Mouse (Mus musculus) spleen, adult 2 months (tissue): Measurements from ENCODE around the gene Rcor1. TPM values are rescaled to one million over a fixed set of nuclear protein-coding genes. Genes with fewer than 3 reads are reported as not detected.
A peak's percentile ranks its signal among the peaks of the same experiment; 100 is the strongest.

Experiments
- DNase-seq, 2 experiments: peaks; one replicate each; pipeline versions ENCODE4 v3.0.0 to v3.0.0-alpha.2; 2012 to 2021; ENCODE audit warnings: low spot score in 2 of 2, low read depth in 1 of 2
- H3K27ac ChIP-seq: fragments of 200-500 bp; 2 replicates; pipeline ENCODE4 v1.5.1; 2012; ENCODE audit warnings: low read length, inconsistent platforms; ENCODE audit not compliant: insufficient read depth
- H3K27me3 ChIP-seq: fragments of 200-500 bp; 2 replicates; pipeline ENCODE4 v1.6.1; 2012; ENCODE audit warnings: mild to moderate bottlenecking, moderate library complexity, low read length, inconsistent platforms; ENCODE audit not compliant: control insufficient read depth, insufficient read depth
- H3K36me3 ChIP-seq: fragments of 200-500 bp; 2 replicates; pipeline ENCODE4 v1.6.1; 2012; ENCODE audit warnings: mild to moderate bottlenecking, low read length, inconsistent platforms; ENCODE audit not compliant: control insufficient read depth, insufficient read depth
- H3K4me1 ChIP-seq: fragments of 200-500 bp; 2 replicates; pipeline ENCODE4 v1.6.1; 2011; ENCODE audit warnings: inconsistent platforms; ENCODE audit not compliant: control insufficient read depth, insufficient read depth, insufficient read length
- H3K4me3 ChIP-seq: fragments of 200-500 bp; 2 replicates; pipeline ENCODE4 v1.5.1; 2011; ENCODE audit warnings: mild to moderate bottlenecking, inconsistent platforms; ENCODE audit not compliant: insufficient read depth, insufficient read length; ENCODE audit errors: extremely low read depth
- CTCF ChIP-seq: fragments of 200-500 bp; IDR thresholded peaks from 2 replicates; pipeline ENCODE4 v1.5.1; 2011; ENCODE audit warnings: mild to moderate bottlenecking, inconsistent platforms; ENCODE audit not compliant: insufficient read depth, insufficient read length, insufficient replicate concordance; ENCODE audit errors: extremely low read depth
- POLR2A ChIP-seq: fragments of 200-500 bp; IDR thresholded peaks from 2 replicates; pipeline ENCODE4 v1.6.1; 2011; ENCODE audit warnings: low read depth, low read length, inconsistent platforms
- WGBS: fragments of 180-500 bp; shearing (Covaris S2); methylation state at CpG from one replicate; pipeline ENCODE4 v1.1.7; 2018; 5-methylcytosine and 5-hydroxymethylcytosine counted together
- polyA plus RNA-seq: library from polyadenylated mRNA; depleted of rRNA; stranded (reverse); fragments of >200 nt; gene quantifications from 2 replicates; pipeline ENCODE4 v1.2.3, GENCODE M21; 2012; rRNA removed

Gene Rcor1
- 7.1 and 7.8 TPM in 2 replicates for polyA plus RNA-seq

GRCm38 (mm10) chr12:111038976-111039612 lies at the start of gene Rcor1:
TSS of gene Rcor1 (plus strand) at chr12:111039351.
- Histone ChIP-seq H3K4me1 (peaks cover 15% of the 10 kb centered on the region), H3K27ac (peak within 1 kb of the TSS; percentile 85), H3K27me3 (no peaks in the 10 kb centered on the region), H3K4me3 (peak within 1 kb of the TSS; percentile 87), H3K36me3 (0 out of 2 replicates have a peak, but pooled peaks cover 2% of the 10 kb centered on the region)
- WGBS: 1% methylated on average over 65 of the region's 76 CpGs
- DNase-seq: peak; percentile 99 to 100
- TF ChIP-seq POLR2A: peak; percentile 65
- no peak for TF ChIP-seq CTCF

GRCm38 (mm10) chr12:110989409-110989808 lies 49.7 kb upstream of the Rcor1 start:
- DNase-seq: no peak
- Histone ChIP-seq H3K36me3 (no peaks in the 10 kb centered on the region), H3K27ac (no peak overlapping the region), H3K27me3 (no peaks in the 10 kb centered on the region), H3K4me1 (peaks cover 11% of the 10 kb centered on the region; the same call in 1 of the 2 replicates), H3K4me3 (no peak overlapping the region)
- 81% methylated on average over 3 of the region's 3 CpGs for WGBS
- no peak for TF ChIP-seq POLR2A
- no peak for TF ChIP-seq CTCF

GRCm38 (mm10) chr12:110990500-110990899 lies 48.7 kb upstream of the Rcor1 start:
- no peak overlapping the region for H3K27ac ChIP-seq
- peaks cover 2% of the 10 kb centered on the region; the same call in 1 of the 2 replicates for H3K4me1 ChIP-seq
- 96% methylated on average over 7 of the region's 7 CpGs for WGBS
- DNase-seq: no peak
- H3K27me3 ChIP-seq: no peaks in the 10 kb centered on the region
- H3K4me3 ChIP-seq: no peak overlapping the region
- TF ChIP-seq POLR2A (no peak), CTCF (no peak)
- no peaks in the 10 kb centered on the region for H3K36me3 ChIP-seq

- DNase-seq: peak; percentile 77
- no peaks in the 10 kb centered on the region for H3K4me1 ChIP-seq
- H3K4me3 ChIP-seq: peak overlapping the region; percentile 69
- 6% methylated on average over 23 of the region's 23 CpGs for WGBS
- peak overlapping the region; percentile 24; the same call in 1 of the 2 replicates for H3K27ac ChIP-seq
- no peaks in the 10 kb centered on the region for H3K27me3 ChIP-seq
- H3K36me3 ChIP-seq: no peaks in the 10 kb centered on the region
- peak; percentile 79; the same call in 1 of the 2 replicates for TF ChIP-seq CTCF
- TF ChIP-seq POLR2A: no peak
These were observed 47.6 kb upstream of the Rcor1 start for GRCm38 (mm10) chr12:110991361-110992127.

GRCm38 (mm10) chr12:110992128-110992553 lies 47.0 kb upstream of the Rcor1 start:
- DNase-seq: peak; percentile 82 to 88
- TF ChIP-seq CTCF (peak; percentile 98), POLR2A (no peak)
- Histone ChIP-seq H3K27ac (peak overlapping the region; percentile 24; the same call in 1 of the 2 replicates), H3K4me3 (peak overlapping the region; percentile 69), H3K27me3 (no peaks in the 10 kb centered on the region), H3K36me3 (no peaks in the 10 kb centered on the region), H3K4me1 (no peaks in the 10 kb centered on the region)
- under 1% methylated on average over 24 of the region's 24 CpGs for WGBS

- H3K27me3 ChIP-seq: no peaks in the 10 kb centered on the region
- DNase-seq: no peak
- no peak overlapping the region for H3K4me3 ChIP-seq
- H3K36me3 ChIP-seq: no peaks in the 10 kb centered on the region
- no peak overlapping the region for H3K27ac ChIP-seq
- TF ChIP-seq CTCF (no peak), POLR2A (no peak)
- H3K4me1 ChIP-seq: no peaks in the 10 kb centered on the region
- 83% methylated on average over 12 of the region's 12 CpGs for WGBS
These were observed 46.4 kb upstream of the Rcor1 start for GRCm38 (mm10) chr12:110992771-110993170.
